Mouse (Mus musculus): Measurements from ENCODE around the gene Gna12.

DNA sequence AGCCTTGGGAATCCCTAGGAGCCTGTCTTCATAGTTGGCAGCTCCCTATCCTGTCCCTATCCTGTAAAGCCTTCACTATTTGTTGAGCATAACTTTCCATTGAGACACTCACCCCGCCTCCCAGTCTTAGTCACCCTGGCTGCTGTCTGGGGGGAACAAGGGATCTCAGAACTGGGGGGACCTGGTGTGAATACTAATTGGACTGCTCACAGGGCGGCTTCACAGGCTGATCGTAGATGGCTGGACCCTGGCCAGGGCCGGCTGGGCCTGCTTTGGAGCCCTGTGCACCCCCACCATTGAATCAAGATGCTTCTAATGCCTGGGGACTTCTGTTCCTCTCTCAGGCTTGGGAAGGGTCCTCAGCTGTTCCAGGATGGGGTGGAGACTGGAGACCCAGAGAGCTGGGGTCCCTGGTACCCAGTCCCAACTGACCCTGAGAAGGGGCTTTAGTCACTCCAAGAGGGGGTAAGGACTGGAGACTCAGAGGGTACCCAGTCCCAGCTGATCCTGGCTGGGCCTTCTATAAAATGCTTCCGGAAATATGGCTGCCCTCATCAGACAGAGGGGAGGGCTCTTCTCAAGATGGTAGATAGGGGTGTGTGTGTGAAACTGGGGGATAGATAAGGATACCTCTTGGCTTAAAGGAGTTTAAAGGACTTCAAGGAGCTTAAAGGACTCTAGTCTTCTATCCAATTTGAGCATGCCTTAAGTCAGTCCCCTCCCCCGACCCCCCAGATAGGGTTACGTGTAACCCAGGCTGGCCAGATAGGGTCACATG, 104.0 kb downstream of the Gna12 start:
- TF ChIP-seq CTCF (IDR thresholded peaks at IDR 0.05; ENCODE audit: control insufficient read depth, insufficient read depth, insufficient replicate concordance, low read depth, low read length) (no peak), POLR2A (IDR thresholded peaks at IDR 0.05; ENCODE audit: control insufficient read depth, low read depth, low read length) (no peak)

Measured in testis, adult 2 months (tissue).